Mouse (Mus musculus): ENCODE data around the gene Mfap3. TPM values are rescaled to one million over a fixed set of nuclear protein-coding genes. Genes with fewer than 3 reads are reported as not detected.

Gene Mfap3
- total RNA-seq (2014; rRNA removed) = 47.8 and 51.0 TPM in 2 replicates
- 52.4 and 53.1 TPM in 2 replicates for polyA plus RNA-seq (2015; fragmentation: Nextera tagmentation; extraction: Ambion mirVana)

GRCm38 (mm10) chr11:57518091-57518750 is at the start of gene Mfap3, which contains the start of gene Fam114a2:
Gene Mfap3 (plus strand): TSS chr11:57518664.
Gene Fam114a2 (minus strand): TSS chr11:57518617.
- ATAC-seq (ENCODE audit: low FRiP score) (peak; percentile 95), DNase-seq (ENCODE audit: low spot score) (peak; percentile 90)
- H3K4me3 ChIP-seq (ENCODE audit: low read depth, low read length) = peak within 1 kb of the TSS; percentile 87
- H3K36me3 ChIP-seq (ENCODE audit: insufficient read depth, low read length) = no peaks in the 10 kb centered on the region
- WGBS = under 1% methylated on average over 58 of the region's 59 CpGs
- no peaks in the 10 kb centered on the region for H3K9me3 ChIP-seq (ENCODE audit: low read length)
- no peaks in the 10 kb centered on the region for H3K27me3 ChIP-seq (ENCODE audit: insufficient read depth, low read length)
- H3K9ac ChIP-seq (replicated peaks; ENCODE audit: low read length, poor library complexity, severe bottlenecking) = peak within 1 kb of the TSS; percentile 82
- H3K4me2 ChIP-seq (ENCODE audit: low read depth, low read length, poor library complexity, severe bottlenecking) = peak within 1 kb of the TSS; percentile 62
- H3K4me1 ChIP-seq (ENCODE audit: insufficient read depth, low read length) = peaks cover 7% of the 10 kb centered on the region; the same call in 1 of the 2 replicates
- H3K27ac ChIP-seq (ENCODE audit: low read depth, low read length) = peak within 1 kb of the TSS; percentile 73; the same call in 1 of the 2 replicates
- TF ChIP-seq CTCF (IDR thresholded peaks at IDR 0.05) = no peak

GRCm38 (mm10) chr11:57468706-57469105 is 49.8 kb upstream of the Mfap3 start:
- ATAC-seq (ENCODE audit: low FRiP score) = no peak
- 78% methylated on average over 4 of the region's 4 CpGs for WGBS
- H3K36me3 ChIP-seq (ENCODE audit: insufficient read depth, low read length) = no peaks in the 10 kb centered on the region
- no peaks in the 10 kb centered on the region for H3K9me3 ChIP-seq (ENCODE audit: low read length)
- H3K4me2 ChIP-seq (ENCODE audit: low read depth, low read length, poor library complexity, severe bottlenecking) = no peak overlapping the region
- no peak overlapping the region for H3K4me3 ChIP-seq (ENCODE audit: low read depth, low read length)
- no peaks in the 10 kb centered on the region for H3K4me1 ChIP-seq (ENCODE audit: insufficient read depth, low read length)
- no peaks in the 10 kb centered on the region for H3K27me3 ChIP-seq (ENCODE audit: insufficient read depth, low read length)
- no peak overlapping the region for H3K9ac ChIP-seq (replicated peaks; ENCODE audit: low read length, poor library complexity, severe bottlenecking)
- DNase-seq (ENCODE audit: low spot score) = no peak
- TF ChIP-seq CTCF (IDR thresholded peaks at IDR 0.05) = peak; percentile 42
- H3K27ac ChIP-seq (ENCODE audit: low read depth, low read length) = no peak overlapping the region

- no peak overlapping the region for H3K4me3 ChIP-seq (ENCODE audit: low read depth, low read length)
- DNase-seq (ENCODE audit: low spot score) = no peak
- no peak for TF ChIP-seq CTCF (IDR thresholded peaks at IDR 0.05)
- H3K27me3 ChIP-seq (ENCODE audit: insufficient read depth, low read length) = no peaks in the 10 kb centered on the region
- no peak overlapping the region for H3K4me2 ChIP-seq (ENCODE audit: low read depth, low read length, poor library complexity, severe bottlenecking)
- H3K9me3 ChIP-seq (ENCODE audit: low read length) = no peaks in the 10 kb centered on the region
- H3K9ac ChIP-seq (replicated peaks; ENCODE audit: low read length, poor library complexity, severe bottlenecking) = no peak overlapping the region
- H3K36me3 ChIP-seq (ENCODE audit: insufficient read depth, low read length) = no peaks in the 10 kb centered on the region
- H3K27ac ChIP-seq (ENCODE audit: low read depth, low read length) = no peak overlapping the region
- WGBS = 44% methylated on average over 6 of the region's 6 CpGs
- no peaks in the 10 kb centered on the region for H3K4me1 ChIP-seq (ENCODE audit: insufficient read depth, low read length)
- no peak for ATAC-seq (ENCODE audit: low FRiP score)
Observed at GRCm38 (mm10) chr11:57470056-57470455, 48.4 kb upstream of the Mfap3 start.

GRCm38 (mm10) chr11:57470979-57471378 is 47.5 kb upstream of the Mfap3 start:
- DNase-seq (ENCODE audit: low spot score) (no peak), ATAC-seq (ENCODE audit: low FRiP score) (no peak)
- no peak for TF ChIP-seq CTCF (IDR thresholded peaks at IDR 0.05)
- H3K27ac ChIP-seq (ENCODE audit: low read depth, low read length) = no peak overlapping the region
- no peaks in the 10 kb centered on the region for H3K9me3 ChIP-seq (ENCODE audit: low read length)
- no peaks in the 10 kb centered on the region for H3K4me1 ChIP-seq (ENCODE audit: insufficient read depth, low read length)
- no peak overlapping the region for H3K9ac ChIP-seq (replicated peaks; ENCODE audit: low read length, poor library complexity, severe bottlenecking)
- H3K4me2 ChIP-seq (ENCODE audit: low read depth, low read length, poor library complexity, severe bottlenecking) = no peak overlapping the region
- no peak overlapping the region for H3K4me3 ChIP-seq (ENCODE audit: low read depth, low read length)
- WGBS = 81% methylated on average over 7 of the region's 7 CpGs
- H3K27me3 ChIP-seq (ENCODE audit: insufficient read depth, low read length) = no peaks in the 10 kb centered on the region
- no peaks in the 10 kb centered on the region for H3K36me3 ChIP-seq (ENCODE audit: insufficient read depth, low read length)

- H3K4me3 ChIP-seq (ENCODE audit: low read depth, low read length) = no peak overlapping the region
- H3K4me1 ChIP-seq (ENCODE audit: insufficient read depth, low read length) = no peaks in the 10 kb centered on the region
- DNase-seq (ENCODE audit: low spot score) = peak; percentile 76
- TF ChIP-seq CTCF (IDR thresholded peaks at IDR 0.05) = no peak
- H3K4me2 ChIP-seq (ENCODE audit: low read depth, low read length, poor library complexity, severe bottlenecking) = no peak overlapping the region
- no peaks in the 10 kb centered on the region for H3K9me3 ChIP-seq (ENCODE audit: low read length)
- 40% methylated on average over 6 of the region's 6 CpGs for WGBS
- H3K27ac ChIP-seq (ENCODE audit: low read depth, low read length) = no peak overlapping the region
- H3K27me3 ChIP-seq (ENCODE audit: insufficient read depth, low read length) = no peaks in the 10 kb centered on the region
- peak; percentile 62 for ATAC-seq (ENCODE audit: low FRiP score)
- H3K36me3 ChIP-seq (ENCODE audit: insufficient read depth, low read length) = no peaks in the 10 kb centered on the region
- H3K9ac ChIP-seq (replicated peaks; ENCODE audit: low read length, poor library complexity, severe bottlenecking) = no peak overlapping the region
Observed at GRCm38 (mm10) chr11:57474296-57474941, 44.0 kb upstream of the Mfap3 start.

GRCm38 (mm10) chr11:57475119-57475518 is 43.3 kb upstream of the Mfap3 start:
- peak; percentile 93 for TF ChIP-seq CTCF (IDR thresholded peaks at IDR 0.05)
- H3K36me3 ChIP-seq (ENCODE audit: insufficient read depth, low read length) = no peaks in the 10 kb centered on the region
- H3K4me3 ChIP-seq (ENCODE audit: low read depth, low read length) = no peak overlapping the region
- H3K4me1 ChIP-seq (ENCODE audit: insufficient read depth, low read length) = no peaks in the 10 kb centered on the region
- H3K9me3 ChIP-seq (ENCODE audit: low read length) = no peaks in the 10 kb centered on the region
- H3K27ac ChIP-seq (ENCODE audit: low read depth, low read length) = no peak overlapping the region
- DNase-seq (ENCODE audit: low spot score) = peak; percentile 78
- 0 out of 2 replicates have a peak, but pooled peaks have one; percentile 50 for ATAC-seq (ENCODE audit: low FRiP score)
- no peaks in the 10 kb centered on the region for H3K27me3 ChIP-seq (ENCODE audit: insufficient read depth, low read length)
- no peak overlapping the region for H3K4me2 ChIP-seq (ENCODE audit: low read depth, low read length, poor library complexity, severe bottlenecking)
- 51% methylated on average over 6 of the region's 6 CpGs for WGBS
- no peak overlapping the region for H3K9ac ChIP-seq (replicated peaks; ENCODE audit: low read length, poor library complexity, severe bottlenecking)

All from midbrain, postnatal 0 days (tissue).